Mouse (Mus musculus): ENCODE results near the gene Il16. TPM values are rescaled to one million over a fixed set of nuclear protein-coding genes. Genes with fewer than 3 reads are reported as not detected.

Gene Il16
- polyA plus RNA-seq, 1 experiment from 2014 or later = 1.6 TPM

DNA sequence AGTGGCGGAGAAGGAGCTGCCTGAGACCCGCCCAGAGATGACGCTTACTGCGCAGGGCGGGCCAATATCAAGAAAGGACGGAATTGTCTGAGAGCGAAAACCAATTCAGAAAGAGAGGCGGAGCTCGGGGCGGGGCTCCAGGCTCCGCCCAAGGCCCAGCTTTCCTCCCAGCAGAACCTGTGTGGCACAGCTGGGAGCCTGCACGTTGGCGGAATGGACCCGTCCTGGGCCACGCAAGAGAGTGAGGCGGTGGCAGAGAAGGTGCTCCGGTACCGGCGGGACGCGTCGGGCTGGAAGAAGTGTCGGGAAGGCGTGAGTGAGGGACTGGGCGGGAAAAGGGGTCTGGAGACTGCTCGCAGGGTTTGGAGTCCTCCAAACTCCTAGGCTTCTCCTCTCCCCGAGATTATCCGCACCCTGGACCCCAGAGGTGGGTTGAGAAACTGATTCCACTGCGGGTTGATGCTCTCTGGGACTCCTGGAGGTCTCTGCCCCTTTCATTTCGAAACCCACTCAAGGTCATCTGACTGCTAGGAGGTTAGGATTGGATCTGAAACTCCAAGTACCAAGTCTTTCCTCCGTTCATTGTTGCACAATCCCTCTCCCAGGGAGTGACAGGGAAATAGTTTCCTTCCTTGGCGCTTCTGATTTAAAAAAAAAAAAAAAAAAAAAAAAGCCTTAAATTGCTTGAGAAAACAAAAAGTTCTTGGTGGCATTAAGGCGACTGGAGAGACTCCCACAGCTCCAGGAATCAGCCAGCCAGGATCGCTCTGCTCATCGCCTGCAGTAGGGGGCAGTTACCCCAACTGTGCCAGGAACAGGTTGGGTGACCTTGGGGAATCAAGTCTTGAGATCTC, 113.5 kb downstream of the Il16 start, which contains the start of gene Stard5:
Gene Stard5, plus strand, starts transcription at position 132 of the 854 bp plus-strand sequence.
- WGBS = under 1% methylated on average over 35 of the region's 35 CpGs
- peak within 1 kb of the TSS; percentile 75 for H3K4me2 ChIP-seq
- H3K4me1 ChIP-seq (replicated peaks) = peaks cover 33% of the 10 kb centered on the region
- no peaks in the 10 kb centered on the region for H3K36me3 ChIP-seq
- peak within 1 kb of the TSS; percentile 84 for H3K27ac ChIP-seq
- no peaks in the 10 kb centered on the region for H3K9me3 ChIP-seq
- peak within 1 kb of the TSS; percentile 76 for H3K9ac ChIP-seq
- no peaks in the 10 kb centered on the region for H3K27me3 ChIP-seq
- H3K4me3 ChIP-seq = peak within 1 kb of the TSS; percentile 61
- ATAC-seq (ENCODE audit: low FRiP score) = peak; percentile 99

DNA sequence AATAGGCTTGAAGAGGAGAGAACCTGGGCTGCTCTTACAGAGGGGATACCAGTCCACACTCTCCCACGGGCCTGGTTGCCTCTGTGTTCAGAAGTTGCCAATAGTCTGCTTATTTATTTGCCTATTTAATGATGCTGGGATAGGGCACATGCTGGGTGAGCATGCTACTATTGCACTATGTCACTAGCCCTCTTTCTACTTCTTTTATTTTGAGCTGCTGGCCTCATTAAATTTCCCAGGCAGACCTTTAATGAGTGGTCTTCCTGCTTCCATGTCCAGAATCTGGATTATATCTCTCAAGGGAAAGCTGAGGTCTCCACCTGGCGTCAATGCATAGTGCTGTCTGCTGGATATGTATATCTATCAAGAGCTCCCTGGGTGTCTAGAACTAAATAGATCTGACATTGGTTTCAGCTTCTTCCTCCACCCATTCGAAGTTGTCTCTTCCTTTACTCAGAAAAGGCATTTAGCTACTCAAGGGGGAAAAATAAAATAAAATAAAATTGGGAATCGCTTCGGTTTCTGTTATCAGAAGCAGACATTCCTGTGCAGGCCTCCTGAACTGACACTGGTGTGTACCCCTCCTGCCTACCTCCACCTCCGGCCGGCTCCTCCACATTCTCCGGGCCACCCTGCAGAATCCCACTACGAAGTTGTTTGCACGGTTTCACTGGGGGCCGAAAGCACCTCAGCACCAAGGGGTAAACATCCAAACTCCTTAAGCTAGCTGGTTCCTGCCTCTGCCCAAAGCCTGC, 114.3 kb downstream of the Il16 start:
- H3K9me3 ChIP-seq = no peaks in the 10 kb centered on the region
- H3K27me3 ChIP-seq = no peaks in the 10 kb centered on the region
- peak overlapping the region; percentile 61 for H3K4me3 ChIP-seq
- H3K9ac ChIP-seq = peak overlapping the region; percentile 76
- H3K27ac ChIP-seq = peak overlapping the region; percentile 84
- peaks cover 33% of the 10 kb centered on the region for H3K4me1 ChIP-seq (replicated peaks)
- H3K36me3 ChIP-seq = no peaks in the 10 kb centered on the region
- WGBS = 14% methylated on average over 11 of the region's 11 CpGs
- peak overlapping the region; percentile 75 for H3K4me2 ChIP-seq
- ATAC-seq (ENCODE audit: low FRiP score) = peak; percentile 84

DNA sequence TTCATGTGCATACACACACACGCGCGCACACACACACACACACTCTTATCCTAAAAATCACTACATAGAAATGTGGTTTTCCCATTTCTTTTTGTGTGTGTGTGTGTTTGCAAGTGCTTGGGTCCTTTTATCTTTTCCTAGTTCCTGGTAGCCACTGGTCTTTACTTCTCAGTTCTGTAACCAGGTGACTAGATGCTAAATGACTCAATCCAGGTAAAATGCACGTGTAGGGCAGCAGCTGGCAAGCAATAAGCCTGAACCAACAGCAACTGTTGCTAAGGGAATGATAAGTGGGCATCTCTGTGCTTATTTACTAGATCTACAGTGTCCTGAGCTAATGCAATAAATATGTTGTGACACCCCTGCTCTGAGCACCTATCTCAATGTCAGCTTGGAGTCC, 118.2 kb downstream of the Il16 start:
- 88% methylated on average over 4 of the region's 4 CpGs for WGBS

DNA sequence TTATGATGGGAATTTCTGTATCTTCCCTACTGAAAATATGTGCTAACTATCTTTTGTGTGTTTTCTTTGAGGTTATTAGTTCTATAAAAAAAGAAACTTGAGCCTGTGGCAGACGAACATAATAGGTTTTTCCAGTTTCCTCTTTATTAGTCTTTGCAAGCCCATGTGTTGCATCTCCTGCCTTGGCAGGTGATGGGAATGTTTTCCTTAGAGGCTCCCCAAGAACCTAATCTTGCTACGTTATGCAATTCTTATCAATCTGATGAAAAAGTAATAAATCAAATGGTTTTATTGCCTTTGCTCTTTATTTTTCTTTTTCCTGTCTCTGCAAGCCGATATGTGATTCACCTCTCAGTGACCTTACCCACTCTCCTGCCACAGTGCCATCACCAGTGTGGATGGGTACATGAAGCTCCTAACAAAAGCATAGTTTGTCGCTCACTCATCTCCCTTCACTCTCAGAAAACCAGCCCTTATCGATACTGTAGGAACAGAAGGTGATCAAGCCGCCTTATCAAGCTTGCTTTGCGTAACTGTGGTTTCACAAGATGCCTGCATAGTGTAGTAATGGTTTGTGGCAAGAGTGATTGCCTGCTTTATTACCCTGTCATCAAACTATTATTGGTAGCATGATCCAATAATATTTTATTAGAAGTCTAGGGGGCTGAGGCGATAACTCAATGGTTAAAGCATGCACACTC, 118.8 kb downstream of the Il16 start:
- Histone ChIP-seq H3K9me3 (no peaks in the 10 kb centered on the region), H3K4me1 (replicated peaks) (peaks cover 9% of the 10 kb centered on the region), H3K36me3 (0 out of 2 replicates have a peak, but pooled peaks cover 3% of the 10 kb centered on the region), H3K9ac (no peak overlapping the region), H3K4me2 (no peak overlapping the region), H3K27me3 (no peaks in the 10 kb centered on the region), H3K4me3 (no peak overlapping the region), H3K27ac (no peak overlapping the region)
- 92% methylated on average over 8 of the region's 8 CpGs for WGBS
- ATAC-seq (ENCODE audit: low FRiP score) = no peak

More for the DNA sequence above, 118.2 kb downstream of the Il16 start:
- H3K9me3 ChIP-seq = no peaks in the 10 kb centered on the region
- H3K4me3 ChIP-seq = no peak overlapping the region
- no peak overlapping the region for H3K9ac ChIP-seq
- H3K36me3 ChIP-seq = 0 out of 2 replicates have a peak, but pooled peaks cover 3% of the 10 kb centered on the region
- no peak for ATAC-seq (ENCODE audit: low FRiP score)
- H3K27me3 ChIP-seq = no peaks in the 10 kb centered on the region
- H3K27ac ChIP-seq = no peak overlapping the region
- H3K4me2 ChIP-seq = no peak overlapping the region
- peaks cover 14% of the 10 kb centered on the region for H3K4me1 ChIP-seq (replicated peaks)

DNA sequence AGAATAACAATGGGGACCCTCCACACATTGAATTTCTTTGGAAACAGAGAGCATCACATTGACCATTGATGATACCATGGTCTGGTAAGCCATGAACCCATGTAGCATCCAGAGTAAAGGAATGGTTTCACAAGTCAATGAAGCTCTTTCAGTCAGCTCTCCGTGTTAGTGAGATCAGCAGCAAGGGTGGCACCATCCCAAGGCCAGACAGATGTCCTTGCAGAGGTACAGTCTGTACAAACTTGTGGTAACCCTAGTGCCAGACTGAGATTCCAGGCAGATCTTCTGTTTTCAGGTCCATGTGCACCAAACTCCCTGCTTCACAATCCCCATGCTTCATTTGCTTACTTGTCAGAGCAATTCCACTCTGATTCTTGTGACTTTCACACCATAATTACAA, 121.5 kb downstream of the Il16 start:
- Histone ChIP-seq H3K4me3 (no peak overlapping the region), H3K9ac (no peak overlapping the region), H3K27ac (no peak overlapping the region), H3K27me3 (no peaks in the 10 kb centered on the region), H3K4me2 (no peak overlapping the region), H3K4me1 (replicated peaks) (no peaks in the 10 kb centered on the region), H3K36me3 (0 out of 2 replicates have a peak, but pooled peaks cover 3% of the 10 kb centered on the region), H3K9me3 (no peaks in the 10 kb centered on the region)
- WGBS = 77% methylated on average over 1 of the region's 1 CpGs
- no peak for ATAC-seq (ENCODE audit: low FRiP score)

DNA sequence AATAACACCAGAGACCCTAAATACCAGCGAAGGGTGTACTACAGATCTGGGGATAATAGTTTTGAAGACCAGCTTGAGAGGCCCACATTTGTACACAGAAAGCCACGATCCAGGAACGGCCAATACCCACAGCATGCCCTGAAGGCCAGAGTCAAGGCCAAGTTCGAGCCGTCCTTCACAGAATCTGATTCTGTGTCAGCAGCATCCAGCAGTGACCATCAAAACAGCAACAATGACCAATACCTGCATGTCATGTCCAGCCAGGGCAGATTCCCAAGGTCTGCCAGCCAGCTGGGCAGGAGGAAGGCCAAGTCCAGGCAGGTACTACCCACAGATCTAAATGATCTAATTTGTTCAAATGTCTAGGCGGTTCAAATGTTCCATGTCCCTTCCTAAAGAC, 122.9 kb downstream of the Il16 start:
- H3K9ac ChIP-seq = no peak overlapping the region
- no peaks in the 10 kb centered on the region for H3K27me3 ChIP-seq
- H3K36me3 ChIP-seq = 0 out of 2 replicates have a peak, but pooled peaks cover 3% of the 10 kb centered on the region
- H3K4me3 ChIP-seq = no peak overlapping the region
- H3K27ac ChIP-seq = no peak overlapping the region
- H3K9me3 ChIP-seq = no peaks in the 10 kb centered on the region
- no peak overlapping the region for H3K4me2 ChIP-seq
- no peak for ATAC-seq (ENCODE audit: low FRiP score)
- H3K4me1 ChIP-seq (replicated peaks) = no peaks in the 10 kb centered on the region
- WGBS = 95% methylated on average over 6 of the region's 6 CpGs

DNA sequence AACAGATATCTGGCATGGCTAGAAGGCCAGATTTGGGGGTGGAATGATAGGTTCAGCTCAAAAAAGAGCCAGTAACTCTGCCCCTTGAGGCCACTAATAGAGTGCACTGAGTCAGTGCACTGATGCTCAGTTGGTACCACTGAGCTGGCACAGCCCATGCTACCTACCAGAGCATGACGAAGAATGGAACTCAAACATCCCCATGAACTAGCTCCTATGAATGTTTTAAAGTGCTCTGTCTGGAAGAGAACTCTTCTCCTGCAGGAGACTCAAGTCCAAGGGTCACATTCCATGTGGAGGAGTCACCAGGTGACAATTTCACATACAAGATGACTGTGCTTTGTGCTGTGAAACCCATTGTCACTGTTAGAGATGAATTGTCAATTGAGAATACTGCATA, 126.8 kb downstream of the Il16 start:
- Histone ChIP-seq H3K9ac (no peak overlapping the region), H3K4me3 (no peak overlapping the region), H3K4me1 (replicated peaks) (no peaks in the 10 kb centered on the region), H3K4me2 (no peak overlapping the region), H3K27ac (no peak overlapping the region), H3K36me3 (no peaks in the 10 kb centered on the region), H3K27me3 (no peaks in the 10 kb centered on the region), H3K9me3 (no peaks in the 10 kb centered on the region)
- WGBS = 80% methylated on average over 1 of the region's 1 CpGs
- no peak for ATAC-seq (ENCODE audit: low FRiP score)

DNA sequence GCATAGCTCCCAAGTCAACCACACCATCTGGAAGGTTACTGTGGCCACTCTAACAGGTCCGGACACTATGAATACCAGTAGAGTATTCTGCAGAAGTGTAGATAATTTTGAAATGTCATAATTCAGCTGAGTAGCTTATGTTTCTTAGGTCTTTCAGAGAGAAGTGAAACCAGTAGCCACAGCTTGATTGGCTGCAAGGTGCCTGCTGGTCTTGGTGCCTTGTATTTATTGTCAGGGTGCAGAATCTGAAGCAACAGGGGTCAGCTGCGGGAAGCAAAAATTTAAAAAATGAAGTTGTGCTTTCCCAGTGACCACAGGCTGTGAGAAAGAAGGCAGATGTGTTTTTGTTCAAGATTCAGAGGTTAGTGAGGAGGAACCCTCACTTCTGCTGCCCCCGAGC, 129.3 kb downstream of the Il16 start:
- no peaks in the 10 kb centered on the region for H3K9me3 ChIP-seq
- H3K27ac ChIP-seq = no peak overlapping the region
- WGBS = 86% methylated on average over 3 of the region's 3 CpGs
- no peak for ATAC-seq (ENCODE audit: low FRiP score)
- no peak overlapping the region for H3K4me2 ChIP-seq
- H3K4me3 ChIP-seq = no peak overlapping the region
- no peaks in the 10 kb centered on the region for H3K27me3 ChIP-seq
- no peaks in the 10 kb centered on the region for H3K36me3 ChIP-seq
- H3K4me1 ChIP-seq (replicated peaks) = no peaks in the 10 kb centered on the region
- H3K9ac ChIP-seq = no peak overlapping the region

DNA sequence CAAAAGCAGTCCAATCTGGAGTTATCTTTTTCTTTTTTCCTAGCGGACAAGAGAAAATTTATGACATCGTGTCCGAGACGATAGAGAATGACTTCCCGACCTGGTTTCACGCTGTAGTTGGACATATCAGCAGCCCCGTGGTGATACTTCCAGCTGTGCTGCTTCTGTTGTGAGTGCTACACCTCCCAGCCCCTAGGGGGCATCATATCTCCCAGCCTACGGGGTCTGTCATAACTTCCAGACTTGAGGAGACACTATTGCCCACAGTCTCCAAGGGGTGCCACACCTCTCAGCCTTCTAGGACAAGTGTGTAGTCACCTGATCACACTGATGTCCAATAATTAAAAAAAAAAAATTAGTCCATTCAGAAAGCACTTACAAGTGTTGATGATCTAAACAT, 129.7 kb downstream of the Il16 start:
- no peaks in the 10 kb centered on the region for H3K4me1 ChIP-seq (replicated peaks)
- H3K4me3 ChIP-seq = no peak overlapping the region
- H3K9ac ChIP-seq = no peak overlapping the region
- no peak overlapping the region for H3K4me2 ChIP-seq
- no peak overlapping the region for H3K27ac ChIP-seq
- H3K9me3 ChIP-seq = no peaks in the 10 kb centered on the region
- no peaks in the 10 kb centered on the region for H3K36me3 ChIP-seq
- no peak for ATAC-seq (ENCODE audit: low FRiP score)
- H3K27me3 ChIP-seq = no peaks in the 10 kb centered on the region
- 89% methylated on average over 8 of the region's 8 CpGs for WGBS

DNA sequence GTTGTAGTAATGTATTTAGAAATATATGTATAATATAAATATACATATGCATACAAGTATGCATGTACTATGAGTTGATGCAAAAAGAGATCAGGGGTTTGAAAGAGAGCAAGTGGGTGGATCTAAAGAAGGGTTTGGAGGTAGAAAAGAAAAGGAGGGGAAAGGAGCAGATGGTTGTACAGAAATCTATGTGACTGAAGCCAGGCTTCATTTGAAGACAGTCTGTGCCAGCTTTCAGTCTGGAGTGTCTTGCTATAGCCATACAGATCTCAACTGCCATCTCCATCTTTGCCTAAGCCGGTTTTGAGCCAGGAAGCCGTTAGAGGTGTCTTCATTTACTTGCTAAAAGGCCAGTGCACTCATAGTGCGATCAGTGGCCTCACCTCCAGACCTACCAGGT, 130.3 kb downstream of the Il16 start:
- Histone ChIP-seq H3K27me3 (no peaks in the 10 kb centered on the region), H3K9me3 (no peaks in the 10 kb centered on the region), H3K4me2 (no peak overlapping the region), H3K9ac (no peak overlapping the region), H3K4me3 (no peak overlapping the region), H3K27ac (no peak overlapping the region), H3K4me1 (replicated peaks) (no peaks in the 10 kb centered on the region), H3K36me3 (no peaks in the 10 kb centered on the region)
- no peak for ATAC-seq (ENCODE audit: low FRiP score)
- WGBS = 97% methylated on average over 3 of the region's 3 CpGs

DNA sequence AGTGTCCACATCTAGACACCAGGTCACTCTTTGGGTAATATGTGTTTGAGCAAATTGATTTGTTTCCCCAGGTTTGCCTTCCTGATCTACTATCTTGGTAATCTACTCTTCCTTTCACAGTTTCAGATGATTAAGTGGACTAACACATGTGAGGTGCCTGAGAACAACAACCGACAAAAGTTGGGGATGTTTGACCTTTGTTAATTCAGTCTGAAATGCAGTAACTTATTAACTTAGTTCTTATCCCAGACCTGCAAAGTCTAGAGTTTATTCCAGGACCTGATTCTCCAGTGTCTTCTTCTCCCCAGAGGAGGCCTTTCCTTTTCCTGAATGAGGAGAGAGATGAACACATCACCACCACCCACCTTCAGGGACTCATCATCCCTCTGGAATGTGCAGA, 133.6 kb downstream of the Il16 start:
- ATAC-seq (ENCODE audit: low FRiP score) = no peak
- H3K4me1 ChIP-seq (replicated peaks) = no peaks in the 10 kb centered on the region
- no peaks in the 10 kb centered on the region for H3K9me3 ChIP-seq
- H3K27ac ChIP-seq = no peak overlapping the region
- no peak overlapping the region for H3K4me3 ChIP-seq
- H3K36me3 ChIP-seq = no peaks in the 10 kb centered on the region
- no peak overlapping the region for H3K4me2 ChIP-seq
- H3K27me3 ChIP-seq = no peaks in the 10 kb centered on the region
- WGBS = 93% methylated on average over 1 of the region's 1 CpGs
- H3K9ac ChIP-seq = no peak overlapping the region

DNA sequence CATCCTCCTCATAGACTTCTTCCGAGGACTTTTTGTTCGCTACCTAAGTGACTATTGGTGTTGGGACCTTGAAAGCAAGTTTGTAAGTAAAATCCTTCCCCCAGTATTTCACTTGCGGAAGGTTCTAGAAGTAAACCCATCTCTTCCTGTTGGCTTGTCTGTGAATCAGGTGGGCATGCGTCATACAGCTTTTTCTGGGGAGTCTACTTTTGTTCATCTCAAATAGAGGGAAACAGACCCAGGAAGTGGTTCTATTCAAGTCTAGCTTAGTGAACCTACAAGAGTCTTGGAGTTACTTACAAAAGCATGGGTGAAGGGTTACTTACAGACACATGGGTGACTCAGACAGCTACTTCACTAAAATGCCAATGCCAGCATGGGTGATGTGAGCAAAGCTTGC, 135.6 kb downstream of the Il16 start:
- no peak overlapping the region for H3K9ac ChIP-seq
- no peaks in the 10 kb centered on the region for H3K9me3 ChIP-seq
- no peaks in the 10 kb centered on the region for H3K27me3 ChIP-seq
- H3K36me3 ChIP-seq = no peaks in the 10 kb centered on the region
- H3K4me1 ChIP-seq (replicated peaks) = no peaks in the 10 kb centered on the region
- H3K4me3 ChIP-seq = no peak overlapping the region
- WGBS = 96% methylated on average over 4 of the region's 4 CpGs
- ATAC-seq (ENCODE audit: low FRiP score) = no peak
- H3K4me2 ChIP-seq = no peak overlapping the region
- H3K27ac ChIP-seq = no peak overlapping the region
